Mouse (Mus musculus) MEL (cell line): ENCODE data around the gene Nat9.

ENCODE experiments used
- CTCF ChIP-seq, 3 experiments: IDR thresholded peaks in 2 of 3; conservative IDR thresholded peaks in 1 of 3; 2 replicates each; pipeline ENCODE4 v1.5.1; 2011 to 2012; ENCODE audit warnings: low read length in 3 of 3, low read depth in 2 of 3, mild to moderate bottlenecking in 2 of 3, improper control_type of control experiment in 1 of 3, inconsistent platforms in 1 of 3, mixed read lengths in 1 of 3, moderate library complexity in 1 of 3; ENCODE audit not compliant: control insufficient read depth in 1 of 3, insufficient read depth in 1 of 3, poor library complexity in 1 of 3, severe bottlenecking in 1 of 3
- MAX ChIP-seq: IDR thresholded peaks from 2 replicates; pipeline ENCODE4 v1.6.1; 2011; ENCODE audit warnings: low read length, improper control_type of control experiment
- MYC ChIP-seq: IDR thresholded peaks from 2 replicates; pipeline ENCODE4 v1.6.1; 2011; ENCODE audit warnings: low read depth, mild to moderate bottlenecking, low read length, improper control_type of control experiment, moderate library complexity
- POLR2A ChIP-seq, 2 experiments: IDR thresholded peaks; 2 replicates each; pipeline ENCODE4 v1.6.1; 2011 to 2012; ENCODE audit warnings: low read length in 2 of 2, mild to moderate bottlenecking in 2 of 2, control low read depth in 1 of 2, improper control_type of control experiment in 1 of 2, low read depth in 1 of 2, moderate library complexity in 1 of 2; ENCODE audit not compliant: control insufficient read depth in 1 of 2, insufficient read depth in 1 of 2, poor library complexity in 1 of 2
- USF1 ChIP-seq: IDR thresholded peaks from 2 replicates; pipeline ENCODE4 v1.6.1; 2014; ENCODE audit warnings: low read depth, mild to moderate bottlenecking, inconsistent platforms, low read length, improper control_type of control experiment, moderate library complexity
- ZKSCAN1 ChIP-seq: IDR thresholded peaks from 2 replicates; pipeline ENCODE4 v1.6.1; 2012; ENCODE audit warnings: low read depth, mild to moderate bottlenecking, inconsistent platforms, low read length, improper control_type of control experiment, moderate library complexity
- ZMIZ1 ChIP-seq: IDR thresholded peaks from 2 replicates; pipeline ENCODE4 v1.6.1; 2012; ENCODE audit warnings: low read depth, mild to moderate bottlenecking, inconsistent platforms, low read length, improper control_type of control experiment, moderate library complexity

DNA sequence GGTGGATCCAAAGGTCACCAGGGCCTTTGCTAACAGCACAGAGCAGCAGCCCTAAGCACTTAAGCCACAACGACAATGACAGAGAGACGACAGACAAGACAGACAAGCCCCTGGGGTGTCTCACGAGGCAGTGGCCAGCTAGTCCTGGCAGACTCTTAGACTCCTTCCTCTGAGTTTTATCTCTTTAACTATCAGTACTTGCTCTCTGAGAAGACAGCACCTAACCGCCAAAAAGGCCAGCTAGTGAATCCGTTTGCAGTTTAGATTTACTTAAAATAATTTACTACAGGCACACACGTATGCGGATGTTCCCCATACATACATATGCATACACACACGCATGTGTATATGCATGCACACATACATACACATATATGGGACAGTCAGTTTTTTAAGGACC, 9.9 kb upstream of the Nat9 start:
- TF ChIP-seq USF1: no peak
- no peak for TF ChIP-seq ZMIZ1
- no peak for TF ChIP-seq CTCF (IDR thresholded peaks at IDR 0.05 in 2 of 3, conservative IDR thresholded peaks at IDR 0.05 in 1 of 3; ENCODE audit: control insufficient read depth in 1 of 3, insufficient read depth in 1 of 3, low read depth in 2 of 3, low read length in 3 of 3, poor library complexity in 1 of 3, severe bottlenecking in 1 of 3)
- 0 out of 2 replicates have a peak, but pooled peaks have one; percentile 5 for TF ChIP-seq MAX
- TF ChIP-seq MYC: no peak
- peak in 1 of 2 experiments; percentile 30; a peak in 1 of 4 replicates for TF ChIP-seq POLR2A (IDR thresholded peaks at IDR 0.05; ENCODE audit: control insufficient read depth in 1 of 2, insufficient read depth in 1 of 2, low read depth in 1 of 2, low read length in 2 of 2, poor library complexity in 1 of 2)
- no peak for TF ChIP-seq ZKSCAN1
